Mouse (Mus musculus): ENCODE results near the gene Ankk1. TPM values are rescaled to one million over a fixed set of nuclear protein-coding genes. Genes with fewer than 3 reads are reported as not detected.

Ankk1 gene
- total RNA-seq (2021): not detected
- long read RNA-seq, experiment 1: 0 reads
- long read RNA-seq, experiment 2: 0 reads

GRCm38 (mm10) chr9:49426921-49427320, at the start of gene Ankk1:
Ankk1 (minus strand) TSS chr9:49427021.
- intact Hi-C loops (cut with DNase I): no loop called here
- no peak for DNase-seq

GRCm38 (mm10) chr9:49472126-49472525, 45.3 kb upstream of the Ankk1 start:
- intact Hi-C loops (cut with DNase I): no loop called here
- DNase-seq: no peak

GRCm38 (mm10) chr9:49470946-49471345, 44.1 kb upstream of the Ankk1 start:
- intact Hi-C loops (cut with DNase I): no loop called here
- no peak for DNase-seq

- intact Hi-C loops (cut with DNase I): no loop called here
- DNase-seq: no peak
Observed at GRCm38 (mm10) chr9:49470006-49470405, 43.2 kb upstream of the Ankk1 start.

GRCm38 (mm10) chr9:49456136-49456535, 29.3 kb upstream of the Ankk1 start:
- intact Hi-C loops (cut with DNase I): no loop called here
- DNase-seq: no peak

GRCm38 (mm10) chr9:49452396-49452795, 25.6 kb upstream of the Ankk1 start:
- intact Hi-C loops (cut with DNase I): no loop called here
- DNase-seq: no peak

- DNase-seq: no peak
- intact Hi-C loops (cut with DNase I): no loop called here
Observed at GRCm38 (mm10) chr9:49450491-49450890, 23.7 kb upstream of the Ankk1 start.

GRCm38 (mm10) chr9:49442621-49443020, 15.8 kb upstream of the Ankk1 start:
- intact Hi-C loops (cut with DNase I): no loop called here
- DNase-seq: no peak

- DNase-seq: no peak
- intact Hi-C loops (cut with DNase I): no loop called here
Observed at GRCm38 (mm10) chr9:49427478-49427877, 657 bp upstream of the Ankk1 start.

GRCm38 (mm10) chr9:49425585-49425984, 1.2 kb downstream of the Ankk1 start:
- intact Hi-C loops (cut with DNase I): no loop called here
- DNase-seq: no peak

GRCm38 (mm10) chr9:49423866-49424265, 3.0 kb downstream of the Ankk1 start:
- intact Hi-C loops (cut with DNase I): no loop called here
- DNase-seq: no peak

- intact Hi-C loops (cut with DNase I): no loop called here
- no peak for DNase-seq
Observed at GRCm38 (mm10) chr9:49410621-49411020, 16.2 kb downstream of the Ankk1 start.

- DNase-seq: no peak
- intact Hi-C loops (cut with DNase I): no loop called here
Observed at GRCm38 (mm10) chr9:49407028-49407427, 19.8 kb downstream of the Ankk1 start.

- intact Hi-C loops (cut with DNase I): no loop called here
Observed at GRCm38 (mm10) chr9:49403711-49404110, 23.1 kb downstream of the Ankk1 start.

GRCm38 (mm10) chr9:49396006-49396405, 30.8 kb downstream of the Ankk1 start:
- intact Hi-C loops (cut with DNase I): no loop called here
- DNase-seq: no peak

More at GRCm38 (mm10) chr9:49403711-49404110, 23.1 kb downstream of the Ankk1 start:
- DNase-seq: no peak

- intact Hi-C loops (cut with DNase I): no loop called here
- DNase-seq: no peak
Observed at GRCm38 (mm10) chr9:49392242-49392641, 34.6 kb downstream of the Ankk1 start.

- intact Hi-C loops (cut with DNase I): no loop called here
- no peak for DNase-seq
Observed at GRCm38 (mm10) chr9:49386119-49386518, 40.7 kb downstream of the Ankk1 start.

GRCm38 (mm10) chr9:49385301-49385700, 41.5 kb downstream of the Ankk1 start:
- no peak for DNase-seq
- intact Hi-C loops (cut with DNase I): no loop called here

- intact Hi-C loops (cut with DNase I): no loop called here
- DNase-seq: no peak
Observed at GRCm38 (mm10) chr9:49384855-49385254, 42.0 kb downstream of the Ankk1 start.

GRCm38 (mm10) chr9:49384041-49384440, 42.8 kb downstream of the Ankk1 start:
- intact Hi-C loops (cut with DNase I): no loop called here

GRCm38 (mm10) chr9:49379962-49380361, 46.9 kb downstream of the Ankk1 start:
- intact Hi-C loops (cut with DNase I): no loop called here

More at GRCm38 (mm10) chr9:49384041-49384440, 42.8 kb downstream of the Ankk1 start:
- no peak for DNase-seq

GRCm38 (mm10) chr9:49373946-49374345, 52.9 kb downstream of the Ankk1 start:
- DNase-seq: no peak
- intact Hi-C loops (cut with DNase I): no loop called here

More at GRCm38 (mm10) chr9:49379962-49380361, 46.9 kb downstream of the Ankk1 start:
- no peak for DNase-seq

- intact Hi-C loops (cut with DNase I): no loop called here
- no peak for DNase-seq
Observed at GRCm38 (mm10) chr9:49365763-49366162, 61.1 kb downstream of the Ankk1 start.

Measured in gastrocnemius, postnatal 36 days (tissue).